Mouse (Mus musculus) lung, postnatal 0 days (tissue): ENCODE data around the gene Gm10563.

ENCODE experiments used
- CTCF ChIP-seq: IDR thresholded peaks from 2 replicates; pipeline ENCODE4 v1.5.1; 2016; ENCODE audit warnings: antibody characterized with exemption, mild to moderate bottlenecking
- EP300 ChIP-seq: IDR thresholded peaks from 2 replicates; pipeline ENCODE4 v1.6.1; 2016; ENCODE audit warnings: antibody characterized with exemption, mild to moderate bottlenecking, control low read depth

DNA sequence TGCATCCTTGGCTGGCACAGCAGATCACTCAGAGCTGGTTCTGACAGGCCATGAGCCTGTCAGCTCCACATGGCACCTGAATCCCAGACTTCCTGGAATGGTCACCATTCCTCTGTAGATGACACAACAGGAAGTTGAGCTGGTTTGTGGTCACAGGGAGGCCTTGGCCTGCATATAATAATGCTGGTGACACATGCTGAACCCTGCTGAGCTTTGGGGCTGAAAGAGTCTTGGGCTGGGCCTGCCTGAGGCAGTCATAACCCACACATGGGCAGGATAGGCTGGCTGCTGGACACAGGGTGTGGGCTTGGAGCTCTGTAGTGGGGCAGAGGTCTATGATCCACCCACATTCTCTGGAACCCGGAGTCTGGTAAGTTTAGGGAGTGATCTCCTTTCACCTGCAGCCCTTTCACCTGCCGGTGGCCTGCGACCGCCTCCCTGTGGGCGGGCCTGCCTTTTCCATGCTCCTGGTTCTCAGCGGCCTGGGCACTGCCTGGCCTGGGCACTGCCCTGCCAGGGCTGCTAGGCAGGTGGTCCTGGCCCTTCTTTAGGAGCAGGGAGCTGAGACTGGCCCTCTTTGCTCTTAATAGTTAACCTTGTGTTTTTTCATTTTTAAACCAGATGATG is 62.8 kb downstream of the Gm10563 start:
- no peak for TF ChIP-seq CTCF
- no peak for TF ChIP-seq EP300
